Comparison of ENCODE assay signal across 13 mouse cellular contexts in the genomic region with DNA sequence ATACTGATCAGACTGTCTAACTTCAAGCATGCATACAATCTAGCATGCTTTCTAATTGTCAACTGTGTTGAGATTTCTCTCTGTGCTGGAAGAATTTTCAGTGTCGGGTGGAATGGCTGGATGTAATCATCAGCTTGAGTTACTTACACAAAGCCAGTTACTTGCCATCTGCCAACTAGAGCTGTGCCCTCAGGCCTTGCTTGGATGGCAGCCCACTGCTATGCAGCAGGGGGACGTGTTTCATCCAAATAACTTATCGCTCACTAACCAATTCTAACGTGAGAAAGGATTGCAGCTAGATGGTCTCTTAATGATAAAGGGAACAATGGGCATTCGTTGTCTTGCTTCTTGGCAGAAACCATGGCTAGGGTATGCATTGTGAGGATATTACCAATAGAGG.
DNase-seq lines count a peak whose midpoint lies in the region; ATAC-seq and TF ChIP-seq lines count a peak whose summit lies in the region.
"Had no signal": no experiment of that assay in that cellular context is flagged by ENCODE, and none has a peak within 500 bp of the region (broad histone marks: within the 10 kb centered on the region; RNA-seq: fewer than 3 reads in every experiment).

No protein-coding gene starts in this region.

- no peaks in the 10 kb centered on the region; the same call in 1 of the 2 replicates for H3K4me1 ChIP-seq in kidney, adult 2 months (ENCODE audit: control insufficient read depth, insufficient read depth, low read length)
- peaks cover 4% of the 10 kb centered on the region; the same call in 1 of the 2 replicates for H3K4me1 ChIP-seq in kidney, embryonic 14.5 days (ENCODE audit: control insufficient read depth, insufficient read depth, low read length)
- peaks cover 24% of the 10 kb centered on the region for H3K4me1 ChIP-seq in forebrain, embryonic 16.5 days (replicated peaks; ENCODE audit: control insufficient read depth, insufficient read depth, low read length)
- H3K4me1 ChIP-seq: liver, embryonic 13.5 days had no signal

- TF ChIP-seq CTCF in kidney, adult 2 months (conservative IDR thresholded peaks at IDR 0.05; ENCODE audit: insufficient read depth, insufficient read length, low read depth, low read length): no peak

- ATAC-seq in cerebellum, adult (ENCODE audit: insufficient number of reproducible peaks, low FRiP score, low TSS enrichment): 0 out of 2 replicates have a peak, but pooled peaks have one; percentile 46
- no peak for ATAC-seq in kidney, embryonic 14.5 days (ENCODE audit: low FRiP score, low TSS enrichment)
- peak; percentile 69 for ATAC-seq in forebrain, embryonic 16.5 days
- ATAC-seq: midbrain, embryonic 15.5 days had no signal

- DNase-seq in cerebellum, adult 8-10 months: no peak
- DNase-seq in kidney, adult 2 months: peak; percentile 40
- peak; percentile 83 for DNase-seq in adipocyte (ENCODE audit: low spot score)
- DNase-seq in lung, postnatal 25 days (ENCODE audit: low spot score): no peak
- no peak for DNase-seq in MN1 (ENCODE audit: low spot score)
- DNase-seq: embryo, embryonic 11 days; kidney, adult 8-10 months; liver, embryonic 13.5 days; lung, postnatal 14 days had no signal

- H3K27ac ChIP-seq in kidney, adult 2 months (ENCODE audit: insufficient read depth, low read depth, low read length): no peak overlapping the region
- no peak overlapping the region for H3K27ac ChIP-seq in kidney, embryonic 14.5 days (ENCODE audit: low read depth, low read length)
- no peak overlapping the region for H3K27ac ChIP-seq in forebrain, embryonic 16.5 days (ENCODE audit: low read length)
- H3K27ac ChIP-seq: liver, embryonic 13.5 days; midbrain, embryonic 15.5 days had no signal

- H3K27me3 ChIP-seq in kidney, adult 2 months (replicated peaks; ENCODE audit: control insufficient read depth, insufficient read depth, low read length): no peaks in the 10 kb centered on the region
- H3K27me3 ChIP-seq in kidney, embryonic 14.5 days (ENCODE audit: control insufficient read depth, insufficient read depth, low read length): no peaks in the 10 kb centered on the region
- H3K27me3 ChIP-seq in forebrain, embryonic 16.5 days (replicated peaks; ENCODE audit: control insufficient read depth, insufficient read depth, low read length): no peaks in the 10 kb centered on the region
- H3K27me3 ChIP-seq: liver, embryonic 13.5 days; midbrain, embryonic 15.5 days had no signal

- H3K4me2 ChIP-seq in kidney, embryonic 14.5 days (replicated peaks; ENCODE audit: low read depth, low read length): no peak overlapping the region
- H3K4me2 ChIP-seq in forebrain, embryonic 16.5 days (ENCODE audit: low read length): no peak overlapping the region
- H3K4me2 ChIP-seq: liver, embryonic 13.5 days; midbrain, embryonic 15.5 days had no signal

- WGBS in kidney, adult 2 months: 63% methylated on average over 5 of the region's 5 CpGs
- 77% methylated on average over 5 of the region's 5 CpGs for WGBS in kidney, embryonic 14.5 days
- 16% methylated on average over 5 of the region's 5 CpGs for WGBS in forebrain, embryonic 16.5 days

- TF ChIP-seq POLR2A in kidney, adult 2 months (IDR thresholded peaks at IDR 0.05; ENCODE audit: low read depth, low read length): no peak

- no peak overlapping the region for H3K9ac ChIP-seq in kidney, embryonic 14.5 days (ENCODE audit: low read depth, low read length)
- no peak overlapping the region for H3K9ac ChIP-seq in forebrain, embryonic 16.5 days (replicated peaks; ENCODE audit: low read depth, low read length)
- H3K9ac ChIP-seq: liver, embryonic 13.5 days; midbrain, embryonic 15.5 days had no signal

- no peak overlapping the region for H3K4me3 ChIP-seq in kidney, adult 2 months (ENCODE audit: insufficient read depth, low read depth, low read length)
- H3K4me3 ChIP-seq in kidney, embryonic 14.5 days (ENCODE audit: low read length): no peak overlapping the region
- no peak overlapping the region for H3K4me3 ChIP-seq in forebrain, embryonic 16.5 days (replicated peaks; ENCODE audit: low read length)
- H3K4me3 ChIP-seq: liver, embryonic 13.5 days; midbrain, embryonic 15.5 days had no signal

- no peaks in the 10 kb centered on the region for H3K9me3 ChIP-seq in kidney, embryonic 14.5 days (ENCODE audit: control insufficient read depth, low read length)
- H3K9me3 ChIP-seq in forebrain, embryonic 16.5 days (ENCODE audit: control insufficient read depth, low read length): peaks cover 2% of the 10 kb centered on the region; the same call in 1 of the 2 replicates
- H3K9me3 ChIP-seq: liver, embryonic 13.5 days; midbrain, embryonic 15.5 days had no signal

- H3K36me3 ChIP-seq in kidney, adult 2 months (ENCODE audit: control insufficient read depth, insufficient read depth, low read length): no peaks in the 10 kb centered on the region
- no peaks in the 10 kb centered on the region for H3K36me3 ChIP-seq in kidney, embryonic 14.5 days (ENCODE audit: control insufficient read depth, insufficient read depth, low read length)
- no peaks in the 10 kb centered on the region for H3K36me3 ChIP-seq in forebrain, embryonic 16.5 days (ENCODE audit: control insufficient read depth, insufficient read depth)
- H3K36me3 ChIP-seq: liver, embryonic 13.5 days; midbrain, embryonic 15.5 days had no signal

Comparison
In these comparisons a context has a peak if more than half of its experiments do, and no peak if none do; other contexts are left out.
1. DNase-seq: peak in kidney, adult 2 months (single experiment) and adipocyte (single experiment); none in cerebellum, adult 8-10 months (single experiment), lung, postnatal 25 days (single experiment) and MN1 (single experiment).